Mouse (Mus musculus) frontal cortex, postnatal 14 days (tissue): Measurements from ENCODE around the gene Gpr152.

Experiments
- DNase-seq, 2 experiments: peaks; one replicate each; pipeline ENCODE4 v3.0.0; 2022; ENCODE audit warnings: low spot score in 2 of 2

The Gpr152 gene

GRCm38 (mm10) chr19:4139446-4139845 lies at the start of gene Gpr152:
Gene Gpr152, plus strand, starts transcription at chr19:4139787.
- DNase-seq = no peak

- no peak for DNase-seq
Measured at GRCm38 (mm10) chr19:4090446-4090845, 49.1 kb upstream of the Gpr152 start.

DNA sequence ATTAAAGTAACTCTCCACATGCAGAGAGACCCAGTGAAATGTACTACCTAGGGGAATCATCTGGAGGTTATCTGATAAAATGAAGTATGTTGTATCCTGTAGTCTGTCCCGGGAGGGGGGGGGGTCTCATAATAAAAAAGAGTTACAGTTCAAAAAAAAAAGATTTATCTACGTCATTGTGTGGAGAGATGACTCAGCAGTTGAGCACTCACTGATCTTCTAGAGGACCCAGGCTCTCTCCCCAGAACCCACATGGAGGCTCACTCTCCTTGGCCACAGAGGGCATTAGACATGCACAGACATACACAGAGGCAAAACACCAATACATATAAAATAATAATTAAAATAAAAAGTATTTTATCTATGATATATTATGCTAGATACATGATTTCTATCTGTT lies 48.2 kb upstream of the Gpr152 start:
- no peak for DNase-seq

GRCm38 (mm10) chr19:4092750-4093149 lies 46.8 kb upstream of the Gpr152 start:
- DNase-seq = no peak

DNA sequence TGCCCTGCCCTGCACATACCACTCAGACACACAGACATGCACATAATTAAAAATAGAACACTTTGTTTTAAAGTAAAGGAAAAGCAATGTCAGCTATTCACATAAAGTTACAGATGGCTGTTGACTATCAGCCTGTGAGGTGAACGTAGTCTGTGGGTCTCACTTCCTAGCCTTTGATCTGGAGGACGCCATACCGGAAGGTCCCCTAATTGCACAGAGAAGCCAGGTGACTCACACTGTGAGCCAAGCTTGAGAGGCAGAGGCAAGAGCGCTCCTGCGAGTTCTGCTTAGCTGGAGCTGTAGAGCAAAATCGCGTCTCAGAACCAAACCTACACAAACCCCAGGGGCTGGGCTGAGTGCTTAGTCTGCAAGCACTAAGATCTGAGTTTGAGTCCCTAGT lies 45.8 kb upstream of the Gpr152 start:
- no peak for DNase-seq

DNA sequence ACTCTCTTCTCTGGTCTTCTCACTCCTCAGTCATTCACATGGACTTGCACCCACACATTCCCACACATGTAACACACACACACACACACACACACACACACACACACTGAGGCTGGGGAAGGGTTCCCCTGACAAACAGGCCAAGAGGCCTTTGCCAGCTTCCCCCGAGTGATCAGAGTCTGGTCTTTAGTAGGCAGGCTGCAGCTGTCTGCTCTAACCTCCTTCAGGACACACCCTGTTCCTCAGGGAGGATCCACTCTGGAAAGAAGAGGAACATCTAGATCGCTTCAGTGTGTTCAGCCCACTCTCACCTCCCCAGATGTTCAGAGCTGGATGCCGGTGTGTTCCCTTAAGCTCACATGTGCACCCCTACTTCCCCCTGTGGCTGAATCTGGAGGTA lies 45.2 kb upstream of the Gpr152 start:
- no peak for DNase-seq

- peak in 1 of 2 experiments; percentile 3 for DNase-seq
Measured at GRCm38 (mm10) chr19:4094774-4095303, 44.7 kb upstream of the Gpr152 start.

- no peak for DNase-seq
Measured at GRCm38 (mm10) chr19:4095802-4096201, 43.8 kb upstream of the Gpr152 start.

DNA sequence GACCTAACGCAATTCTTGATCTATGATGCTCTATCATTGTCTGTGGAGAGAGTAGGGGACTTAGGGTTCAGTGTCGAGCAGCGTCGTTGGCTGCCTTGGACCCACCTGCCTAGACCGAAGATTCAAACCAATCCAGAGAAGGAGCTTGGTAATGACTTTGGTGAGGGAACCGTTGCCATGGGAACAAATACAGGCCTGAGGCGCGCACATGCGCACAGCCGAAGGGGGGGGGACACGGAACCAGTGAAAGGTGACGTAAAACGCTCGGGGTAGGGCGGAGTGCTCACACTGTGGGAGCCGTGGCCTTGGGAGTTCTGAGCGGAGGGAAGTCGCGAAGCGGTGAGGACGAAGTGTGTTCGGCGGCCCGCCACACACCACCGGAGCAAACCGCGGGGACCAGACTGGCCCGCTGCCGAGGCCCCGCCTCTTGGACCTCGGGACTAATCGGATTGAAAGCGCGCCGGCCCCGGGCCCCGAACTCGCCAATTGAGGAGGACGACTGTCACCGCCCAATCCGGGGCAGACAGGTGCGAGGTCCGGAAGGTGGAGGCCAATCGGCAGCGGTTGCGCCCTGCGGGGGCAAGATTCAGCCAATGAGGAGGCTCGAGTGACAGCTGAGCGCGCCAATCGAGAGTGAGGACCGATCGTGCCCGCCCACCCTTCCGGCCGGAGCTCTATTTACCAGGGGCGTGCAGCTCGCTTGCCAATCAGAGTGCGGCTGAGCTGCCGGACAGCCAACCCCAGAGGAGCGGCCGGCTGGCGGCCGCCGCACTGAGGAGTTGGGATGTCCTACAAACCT lies 42.7 kb upstream of the Gpr152 start, which contains the start of gene Cdk2ap2:
Gene Cdk2ap2, plus strand, starts transcription at position 541 of the 799 bp plus-strand sequence.
- DNase-seq = peak; percentile 99 to 100

GRCm38 (mm10) chr19:4097441-4097825 lies 42.2 kb upstream of the Gpr152 start:
- DNase-seq = no peak

DNA sequence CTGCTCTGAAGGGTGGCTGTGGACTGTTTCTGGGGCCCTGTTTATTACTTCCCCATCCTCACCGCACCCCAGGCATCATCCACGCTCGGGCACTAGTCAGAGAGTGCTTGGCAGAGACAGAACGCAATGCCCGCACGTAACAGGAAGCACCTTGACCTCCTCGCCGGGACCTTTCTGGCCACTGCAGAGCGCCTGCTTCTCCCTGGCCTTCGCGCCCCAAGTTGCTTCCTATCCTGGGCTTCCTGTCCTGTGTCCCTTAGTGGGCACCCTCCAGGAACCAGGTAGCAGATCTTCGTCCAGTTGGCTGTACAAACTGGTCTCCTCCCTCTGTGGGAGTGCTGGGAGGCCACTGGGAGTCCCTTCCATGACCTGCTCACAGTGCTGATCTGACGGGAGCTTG lies 41.2 kb upstream of the Gpr152 start:
- no peak for DNase-seq

DNA sequence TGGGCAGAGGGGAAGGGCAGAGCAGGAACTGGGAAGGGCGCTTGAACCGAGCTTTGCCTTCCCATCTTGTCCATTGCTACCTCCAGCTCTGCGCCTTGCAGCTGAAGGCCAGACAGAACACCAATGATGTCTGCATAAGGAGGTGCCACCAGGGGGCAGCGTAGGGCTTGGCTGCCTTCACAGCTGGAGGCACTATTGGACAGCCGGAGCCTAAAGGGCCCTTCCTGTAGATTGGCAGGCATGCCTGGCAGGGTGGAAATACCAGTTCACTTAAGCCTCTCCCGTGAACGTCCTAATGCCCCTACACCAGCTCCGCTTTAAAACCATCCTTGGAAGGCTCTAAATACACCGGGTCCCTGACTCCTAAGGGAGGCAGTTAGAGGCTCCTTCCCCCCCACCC lies 40.5 kb upstream of the Gpr152 start:
- peak; percentile 72 to 86 for DNase-seq

DNA sequence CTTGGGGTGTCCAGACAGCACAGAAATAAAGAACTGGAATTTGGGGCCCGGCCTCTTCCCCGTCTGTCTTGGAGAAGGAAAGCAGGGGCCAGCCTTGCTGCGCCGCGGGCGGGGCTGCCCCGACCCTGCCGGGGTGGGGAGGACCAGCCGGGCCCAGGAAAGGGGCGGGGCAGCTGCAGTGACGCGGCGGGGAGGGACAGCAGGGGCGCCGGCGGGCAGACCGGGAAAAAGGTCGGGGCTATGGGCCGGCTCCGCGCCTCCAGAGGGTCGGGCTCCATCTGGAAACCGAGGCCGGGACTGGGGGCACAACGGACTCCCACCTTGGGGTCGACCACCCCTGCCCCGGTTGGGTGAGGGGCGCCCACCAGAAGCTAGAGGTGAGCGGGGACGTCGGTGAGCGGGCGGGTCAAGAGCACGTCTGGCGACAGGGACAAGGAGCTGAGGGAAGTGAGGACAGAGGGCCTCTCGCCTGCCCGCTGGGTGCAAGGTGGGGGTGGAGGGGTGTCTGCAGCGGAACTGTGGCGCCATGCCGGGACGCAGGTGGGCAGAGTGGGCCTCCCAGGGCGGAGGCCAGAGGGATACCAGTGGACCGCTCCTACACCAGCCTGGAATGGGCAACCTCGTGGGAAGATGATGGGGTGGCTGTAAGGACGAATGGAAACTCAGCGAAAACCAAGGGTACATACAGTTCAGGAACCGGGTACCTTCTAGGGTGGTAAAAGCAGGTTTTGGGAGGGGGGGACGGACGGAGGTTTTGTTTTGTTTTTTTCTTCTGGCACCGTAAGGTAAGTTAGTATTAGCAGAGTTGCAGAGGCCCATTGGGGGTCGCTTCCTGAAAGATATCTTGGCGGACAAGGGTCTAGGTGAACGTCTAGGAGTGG lies 39.5 kb upstream of the Gpr152 start, which contains the start of gene Pitpnm1:
Gene Pitpnm1, plus strand, starts transcription at position 162 of the 881 bp plus-strand sequence.
- peak in 1 of 2 experiments; percentile 49 for DNase-seq

DNA sequence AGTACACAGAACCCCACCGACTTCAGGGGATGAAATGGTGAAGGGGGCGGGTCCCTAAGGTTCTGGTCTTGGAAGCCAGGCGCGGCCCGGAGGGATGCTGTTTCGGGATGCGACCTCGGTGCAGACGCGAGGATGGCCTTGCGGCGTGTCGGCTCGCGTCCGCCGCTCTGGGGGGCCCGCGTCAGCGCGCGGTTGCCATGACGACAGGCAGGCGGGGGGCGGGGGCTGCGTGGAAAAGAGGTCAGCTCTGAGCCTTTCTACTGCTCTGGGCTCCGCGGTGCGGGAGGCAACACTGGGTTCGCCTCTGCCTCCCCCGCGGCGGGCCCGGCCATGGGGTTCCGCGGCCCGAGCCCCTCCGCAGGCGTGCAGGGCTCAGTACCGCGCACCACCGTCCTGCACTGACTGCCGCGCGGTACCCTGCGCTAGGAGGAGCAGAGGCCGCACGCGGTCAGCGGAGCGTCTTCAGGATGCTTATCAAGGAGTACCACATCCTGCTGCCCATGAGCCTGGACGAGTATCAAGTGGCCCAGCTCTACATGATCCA lies 38.8 kb upstream of the Gpr152 start:
- DNase-seq = peak; percentile 60 to 70

GRCm38 (mm10) chr19:4101466-4101865 lies 38.1 kb upstream of the Gpr152 start:
- no peak for DNase-seq

- DNase-seq = no peak
Measured at GRCm38 (mm10) chr19:4102049-4102448, 37.5 kb upstream of the Gpr152 start.

DNA sequence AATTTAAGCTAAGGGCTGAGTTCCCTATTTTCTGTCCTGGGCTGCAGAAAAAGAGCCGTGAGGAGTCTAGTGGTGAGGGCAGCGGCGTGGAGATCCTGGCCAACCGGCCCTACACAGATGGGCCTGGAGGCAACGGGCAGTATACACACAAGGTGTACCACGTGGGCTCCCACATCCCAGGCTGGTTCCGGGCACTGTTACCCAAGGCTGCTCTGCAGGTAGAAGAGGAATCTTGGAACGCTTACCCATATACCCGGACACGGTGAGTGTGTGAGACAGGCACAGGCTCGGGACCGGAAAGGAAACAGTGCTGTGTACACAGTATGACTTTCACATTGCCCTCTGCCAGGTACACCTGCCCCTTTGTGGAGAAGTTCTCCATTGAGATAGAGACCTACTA lies 37.0 kb upstream of the Gpr152 start:
- no peak for DNase-seq

- DNase-seq = no peak
Measured at GRCm38 (mm10) chr19:4103294-4103693, 36.3 kb upstream of the Gpr152 start.

DNA sequence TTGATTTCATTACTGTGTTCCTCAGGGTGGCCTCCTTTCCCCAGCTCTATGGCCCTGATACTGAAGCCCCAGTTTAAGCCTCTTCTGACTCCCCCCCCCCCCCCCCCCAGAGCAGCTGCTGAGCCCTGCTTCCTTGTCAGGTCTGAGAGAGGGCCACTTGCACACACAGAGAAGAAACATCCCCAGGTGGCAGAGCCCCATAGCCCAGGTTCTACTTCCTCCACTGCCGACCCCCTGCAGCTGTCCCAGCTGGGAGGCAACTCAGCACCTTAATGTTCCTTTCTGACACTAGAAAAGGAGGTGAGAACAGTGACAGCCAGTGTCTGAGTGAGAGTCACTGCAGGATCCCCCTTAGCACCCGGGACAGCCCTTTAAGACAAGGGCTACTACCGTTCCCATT lies 35.8 kb upstream of the Gpr152 start:
- DNase-seq = no peak

DNA sequence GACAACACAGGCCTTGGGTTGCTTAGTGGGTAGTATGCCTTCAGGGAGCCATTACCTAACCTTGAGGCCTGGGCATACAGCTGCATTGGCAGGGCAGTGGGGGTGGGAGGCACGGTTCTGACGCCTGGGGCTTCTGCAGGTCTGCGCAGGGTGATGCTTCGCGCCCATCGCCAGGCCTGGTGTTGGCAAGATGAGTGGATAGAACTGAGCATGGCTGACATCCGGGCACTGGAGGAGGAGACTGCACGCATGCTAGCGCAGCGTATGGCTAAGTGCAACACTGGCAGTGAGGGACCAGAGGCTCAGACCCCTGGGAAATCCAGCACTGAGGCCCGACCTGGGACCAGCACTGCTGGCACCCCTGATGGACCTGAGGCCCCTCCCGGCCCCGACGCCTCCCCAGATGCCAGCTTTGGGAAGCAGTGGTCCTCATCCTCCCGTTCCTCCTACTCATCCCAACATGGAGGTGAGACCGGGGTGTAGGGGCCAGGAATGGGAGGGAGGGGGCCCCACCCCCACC lies 34.9 kb upstream of the Gpr152 start:
- DNase-seq = no peak

DNA sequence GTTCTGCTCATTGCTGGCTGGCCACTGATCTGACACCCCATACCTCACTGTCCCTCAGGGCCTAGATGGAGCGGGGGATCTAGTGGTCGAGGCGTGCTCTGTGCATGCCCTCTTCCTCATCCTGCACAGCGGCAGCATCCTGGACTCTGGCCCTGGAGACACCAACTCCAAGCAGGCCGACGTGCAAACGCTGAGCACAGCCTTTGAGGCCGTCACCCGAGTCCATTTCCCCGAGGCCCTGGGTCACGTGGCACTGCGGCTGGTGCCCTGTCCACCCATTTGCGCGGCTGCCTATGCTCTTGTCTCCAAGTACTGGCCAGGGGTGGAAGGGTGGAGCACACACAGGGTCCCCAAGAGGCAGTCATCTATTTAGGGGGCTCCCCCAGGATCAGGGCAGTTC lies 32.9 kb upstream of the Gpr152 start:
- DNase-seq = no peak

GRCm38 (mm10) chr19:4108535-4108934 lies 31.1 kb upstream of the Gpr152 start:
- no peak for DNase-seq
